Mouse (Mus musculus) neural tube, embryonic 15.5 days (tissue): ENCODE data around the gene Ccdc157. TPM values are rescaled to one million over a fixed set of nuclear protein-coding genes. Genes with fewer than 3 reads are reported as not detected.
"Not testable (repeated sequence)": the region's sequence is repeated elsewhere in the genome, so short reads cannot be mapped to it uniquely, and the experiment has no call there.

Experiments used
- ATAC-seq: fragments of 200-750 bp; cut with Nextera tagmentation; 2 replicates; pipeline ENCODE4 v1.8.0; 2017; ENCODE audit warnings: mild to moderate bottlenecking, moderate TSS enrichment, moderate library complexity; ENCODE audit not compliant: low FRiP score
- H3K27ac ChIP-seq: fragments of 300-500 bp; sonication (generic); replicated peaks from 2 replicates; pipeline ENCODE4 v1.5.1; 2015; ENCODE audit warnings: mild to moderate bottlenecking, inconsistent platforms
- H3K27me3 ChIP-seq: fragments of 300-500 bp; sonication (generic); replicated peaks from 2 replicates; pipeline ENCODE4 v1.6.1; 2015; ENCODE audit warnings: inconsistent platforms
- H3K36me3 ChIP-seq: fragments of 300-500 bp; sonication (generic); 2 replicates; pipeline ENCODE4 v1.6.1; 2015; ENCODE audit warnings: inconsistent platforms
- H3K4me1 ChIP-seq: fragments of 300-500 bp; sonication (generic); 2 replicates; pipeline ENCODE4 v1.6.1; 2015; ENCODE audit warnings: inconsistent platforms
- H3K4me2 ChIP-seq: fragments of 300-500 bp; sonication (generic); 2 replicates; pipeline ENCODE4 v1.6.1; 2015; ENCODE audit warnings: inconsistent platforms, mild to moderate bottlenecking, moderate library complexity
- H3K4me3 ChIP-seq: fragments of 300-500 bp; sonication (generic); replicated peaks from 2 replicates; pipeline ENCODE4 v1.5.1; 2015; ENCODE audit warnings: mild to moderate bottlenecking, inconsistent platforms
- H3K9ac ChIP-seq: fragments of 300-500 bp; sonication (generic); replicated peaks from 2 replicates; pipeline ENCODE4 v1.6.1; 2015; ENCODE audit warnings: mild to moderate bottlenecking, inconsistent platforms
- H3K9me3 ChIP-seq: fragments of 300-500 bp; sonication (generic); replicated peaks from 2 replicates; pipeline ENCODE4 v1.6.1; 2016; ENCODE audit warnings: inconsistent platforms
- WGBS: fragments of 180-500 bp; shearing (Covaris S2); methylation state at CpG from one replicate; pipeline ENCODE4 v1.1.7; 2015; ENCODE audit warnings: mixed read lengths; 5-methylcytosine and 5-hydroxymethylcytosine counted together
- polyA plus RNA-seq: library from polyadenylated mRNA; unstranded; fragments of >200 nt; fragmentation: Nextera tagmentation; extraction: Ambion mirVana; gene quantifications from 2 replicates; pipeline ENCODE4 v1.2.1, GENCODE M21; 2015

The Ccdc157 gene
- polyA plus RNA-seq, 1 experiment from 2014 or later = 10.0 TPM

GRCm38 (mm10) chr11:4122742-4123579 lies 37.1 kb downstream of the Ccdc157 start, which contains the start of gene Sec14l2:
TSS of gene Sec14l2 (minus strand) at chr11:4123415.
- Histone ChIP-seq H3K36me3 (no peaks in the 10 kb centered on the region), H3K27me3 (peaks cover 9% of the 10 kb centered on the region; the same call in 1 of the 2 replicates), H3K4me3 (no peak within 1 kb of the TSS), H3K27ac (no peak within 1 kb of the TSS), H3K9me3 (0 out of 2 replicates have a peak, but pooled peaks cover 11% of the 10 kb centered on the region), H3K9ac (no peak within 1 kb of the TSS), H3K4me2 (no peak within 1 kb of the TSS), H3K4me1 (peaks cover 10% of the 10 kb centered on the region)
- no peak for ATAC-seq
- 78% methylated on average over 10 of the region's 10 CpGs for WGBS

- Histone ChIP-seq H3K9ac (no peak overlapping the region), H3K27me3 (peaks cover 9% of the 10 kb centered on the region; the same call in 1 of the 2 replicates), H3K36me3 (no peaks in the 10 kb centered on the region), H3K4me2 (no peak overlapping the region), H3K4me1 (peaks cover 17% of the 10 kb centered on the region), H3K27ac (no peak overlapping the region), H3K9me3 (0 out of 2 replicates have a peak, but pooled peaks cover 11% of the 10 kb centered on the region), H3K4me3 (no peak overlapping the region)
- WGBS = 87% methylated on average over 5 of the region's 5 CpGs
- no peak for ATAC-seq
Observed at GRCm38 (mm10) chr11:4122226-4122625, 37.9 kb downstream of the Ccdc157 start.

GRCm38 (mm10) chr11:4121691-4122090 lies 38.4 kb downstream of the Ccdc157 start:
- WGBS = 84% methylated on average over 3 of the region's 3 CpGs
- Histone ChIP-seq H3K27ac (no peak overlapping the region), H3K27me3 (peaks cover 9% of the 10 kb centered on the region; the same call in 1 of the 2 replicates), H3K4me1 (peaks cover 22% of the 10 kb centered on the region), H3K4me3 (no peak overlapping the region), H3K9me3 (0 out of 2 replicates have a peak, but pooled peaks cover 11% of the 10 kb centered on the region), H3K36me3 (no peaks in the 10 kb centered on the region), H3K9ac (no peak overlapping the region), H3K4me2 (no peak overlapping the region)
- no peak for ATAC-seq

- H3K9me3 ChIP-seq = no peaks in the 10 kb centered on the region
- H3K4me3 ChIP-seq = no peak overlapping the region
- peaks cover 30% of the 10 kb centered on the region for H3K4me1 ChIP-seq
- no peaks in the 10 kb centered on the region for H3K36me3 ChIP-seq
- H3K27ac ChIP-seq = no peak overlapping the region
- 78% methylated on average over 5 of the region's 5 CpGs for WGBS
- H3K4me2 ChIP-seq = no peak overlapping the region
- H3K27me3 ChIP-seq = peaks cover 9% of the 10 kb centered on the region; the same call in 1 of the 2 replicates
- H3K9ac ChIP-seq = no peak overlapping the region
- no peak for ATAC-seq
Observed at GRCm38 (mm10) chr11:4119635-4120034, 40.5 kb downstream of the Ccdc157 start.

- no peaks in the 10 kb centered on the region for H3K9me3 ChIP-seq
- H3K36me3 ChIP-seq = no peaks in the 10 kb centered on the region
- peaks cover 30% of the 10 kb centered on the region for H3K4me1 ChIP-seq
- H3K27ac ChIP-seq = peak overlapping the region; percentile 75
- H3K9ac ChIP-seq = peak overlapping the region; percentile 76
- peak overlapping the region; percentile 95 for H3K4me2 ChIP-seq
- H3K4me3 ChIP-seq = peak overlapping the region; percentile 67
- 2% methylated on average over 40 of the region's 41 CpGs for WGBS
- peak; percentile 63 for ATAC-seq
- peaks cover 9% of the 10 kb centered on the region; the same call in 1 of the 2 replicates for H3K27me3 ChIP-seq
Observed at GRCm38 (mm10) chr11:4118081-4118921, 41.8 kb downstream of the Ccdc157 start.

- Histone ChIP-seq H3K4me1 (peaks cover 30% of the 10 kb centered on the region), H3K27me3 (peaks cover 9% of the 10 kb centered on the region; the same call in 1 of the 2 replicates), H3K9ac (peak overlapping the region; percentile 76), H3K36me3 (no peaks in the 10 kb centered on the region), H3K9me3 (no peaks in the 10 kb centered on the region), H3K27ac (peak overlapping the region; percentile 75), H3K4me2 (peak overlapping the region; percentile 95), H3K4me3 (peak overlapping the region; percentile 67)
- 15% methylated on average over 3 of the region's 3 CpGs for WGBS
- peak; percentile 26; the same call in 1 of the 2 replicates for ATAC-seq
Observed at GRCm38 (mm10) chr11:4117372-4118071, 42.6 kb downstream of the Ccdc157 start.

GRCm38 (mm10) chr11:4116458-4117141 lies 43.5 kb downstream of the Ccdc157 start:
- no peak overlapping the region for H3K27ac ChIP-seq
- H3K9me3 ChIP-seq = no peaks in the 10 kb centered on the region
- peaks cover 9% of the 10 kb centered on the region; the same call in 1 of the 2 replicates for H3K27me3 ChIP-seq
- ATAC-seq = peak; percentile 19; the same call in 1 of the 2 replicates
- no peak overlapping the region for H3K4me3 ChIP-seq
- no peaks in the 10 kb centered on the region for H3K36me3 ChIP-seq
- 56% methylated on average over 11 of the region's 11 CpGs for WGBS
- 0 out of 2 replicates have a peak overlapping the region, but pooled peaks have one; percentile 7 for H3K9ac ChIP-seq
- H3K4me2 ChIP-seq = peak overlapping the region; percentile 95
- peaks cover 30% of the 10 kb centered on the region for H3K4me1 ChIP-seq

GRCm38 (mm10) chr11:4115407-4115806 lies 44.7 kb downstream of the Ccdc157 start:
- H3K27ac ChIP-seq = no peak overlapping the region
- H3K9ac ChIP-seq = no peak overlapping the region
- peaks cover 8% of the 10 kb centered on the region for H3K36me3 ChIP-seq
- no peak overlapping the region for H3K4me3 ChIP-seq
- no peak overlapping the region for H3K4me2 ChIP-seq
- H3K27me3 ChIP-seq = peaks cover 9% of the 10 kb centered on the region; the same call in 1 of the 2 replicates
- peaks cover 30% of the 10 kb centered on the region for H3K4me1 ChIP-seq
- no peaks in the 10 kb centered on the region for H3K9me3 ChIP-seq
- ATAC-seq = no peak
- WGBS = 94% methylated on average over 4 of the region's 4 CpGs

GRCm38 (mm10) chr11:4114541-4114940 lies 45.6 kb downstream of the Ccdc157 start:
- Histone ChIP-seq H3K36me3 (peaks cover 14% of the 10 kb centered on the region), H3K4me1 (peaks cover 30% of the 10 kb centered on the region)
- WGBS = 80% methylated on average over 6 of the region's 6 CpGs
- H3K4me2 ChIP-seq, H3K9ac ChIP-seq, H3K27me3 ChIP-seq, ATAC-seq, H3K9me3 ChIP-seq, H3K27ac ChIP-seq, H3K4me3 ChIP-seq: not testable (repeated sequence)

GRCm38 (mm10) chr11:4113970-4114369 lies 46.1 kb downstream of the Ccdc157 start:
- ATAC-seq = no peak
- no peak overlapping the region for H3K27ac ChIP-seq
- peaks cover 19% of the 10 kb centered on the region for H3K36me3 ChIP-seq
- H3K9me3 ChIP-seq = no peaks in the 10 kb centered on the region
- no peak overlapping the region for H3K4me3 ChIP-seq
- no peaks in the 10 kb centered on the region for H3K27me3 ChIP-seq
- 81% methylated on average over 6 of the region's 6 CpGs for WGBS
- no peak overlapping the region for H3K4me2 ChIP-seq
- peaks cover 28% of the 10 kb centered on the region for H3K4me1 ChIP-seq
- no peak overlapping the region for H3K9ac ChIP-seq
